Mouse (Mus musculus) intestine, embryonic 16.5 days (tissue): ENCODE measurements at regions not wholly inside any gene's neighbourhood (a gene's known extent, or its start where the extent isn't known, plus 50 kb on each side); places are given as distances from the start of the nearest gene placed in this dataset.

Experiments
- ATAC-seq: fragments of 200-750 bp; cut with Nextera tagmentation; 2 replicates; pipeline ENCODE4 v1.8.0; 2017; ENCODE audit warnings: moderate TSS enrichment, moderate library complexity
- H3K27ac ChIP-seq: fragments of 300-500 bp; sonication (generic); 2 replicates; pipeline ENCODE4 v1.5.1; 2014; ENCODE audit warnings: mild to moderate bottlenecking, low read length
- H3K27me3 ChIP-seq: fragments of 300-500 bp; sonication (generic); replicated peaks from 2 replicates; pipeline ENCODE4 v1.6.1; 2014; ENCODE audit warnings: low read length, control low read depth, mixed read lengths; ENCODE audit not compliant: control insufficient read depth, insufficient read depth
- H3K36me3 ChIP-seq: fragments of 300-500 bp; sonication (generic); 2 replicates; pipeline ENCODE4 v1.6.1; 2014; ENCODE audit warnings: low read length, control low read depth; ENCODE audit not compliant: control insufficient read depth, insufficient read depth
- H3K4me1 ChIP-seq: fragments of 300-500 bp; sonication (generic); 2 replicates; pipeline ENCODE4 v1.6.1; 2014; ENCODE audit warnings: low read length, control low read depth, mixed read lengths; ENCODE audit not compliant: control insufficient read depth, insufficient read depth
- H3K4me2 ChIP-seq: fragments of 300-500 bp; sonication (generic); 2 replicates; pipeline ENCODE4 v1.6.1; 2014; ENCODE audit warnings: low read depth, low read length, control low read depth
- H3K4me3 ChIP-seq: fragments of 300-500 bp; sonication (generic); 2 replicates; pipeline ENCODE4 v1.5.1; 2014; ENCODE audit warnings: mild to moderate bottlenecking, low read length
- H3K9ac ChIP-seq: fragments of 300-500 bp; sonication (generic); 2 replicates; pipeline ENCODE4 v1.6.1; 2014; ENCODE audit warnings: low read depth, low read length
- H3K9me3 ChIP-seq: fragments of 300-500 bp; sonication (generic); 2 replicates; pipeline ENCODE4 v1.6.1; 2016; ENCODE audit warnings: low read length, control low read depth; ENCODE audit not compliant: control insufficient read depth
- WGBS: fragments of 180-500 bp; shearing (Covaris S2); extraction: QIAGEN DNeasy Blood & Tissue Kit; methylation state at CpG from one replicate; pipeline ENCODE4 v1.1.7; 2014; 5-methylcytosine and 5-hydroxymethylcytosine counted together

DNA sequence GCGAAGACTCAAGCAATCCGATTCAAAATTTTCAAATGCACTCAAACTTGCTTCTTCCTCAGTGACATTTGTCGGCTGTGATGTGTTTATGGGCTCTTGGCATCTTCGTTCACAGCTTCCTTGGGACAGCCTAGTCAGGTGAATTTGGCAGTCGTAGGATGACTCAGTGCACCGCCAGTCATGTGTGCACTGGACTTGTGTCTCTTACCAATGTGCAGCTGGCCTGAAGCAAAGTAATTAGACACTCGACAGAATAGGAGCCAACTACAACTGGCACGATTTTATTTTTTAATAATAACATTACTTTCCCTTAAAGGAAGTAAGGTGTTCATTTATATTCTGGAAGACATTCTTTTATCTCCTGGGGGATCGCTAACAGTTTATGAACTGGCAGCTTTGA lies 205.5 kb downstream of the Plk2 start:
- no peak for ATAC-seq
- no peaks in the 10 kb centered on the region for H3K4me1 ChIP-seq
- no peaks in the 10 kb centered on the region for H3K27me3 ChIP-seq
- WGBS: 83% methylated on average over 9 of the region's 9 CpGs
- no peak overlapping the region for H3K4me3 ChIP-seq
- H3K9me3 ChIP-seq: no peaks in the 10 kb centered on the region
- H3K36me3 ChIP-seq: no peaks in the 10 kb centered on the region
- H3K27ac ChIP-seq: no peak overlapping the region
- no peak overlapping the region for H3K9ac ChIP-seq
- no peak overlapping the region for H3K4me2 ChIP-seq

DNA sequence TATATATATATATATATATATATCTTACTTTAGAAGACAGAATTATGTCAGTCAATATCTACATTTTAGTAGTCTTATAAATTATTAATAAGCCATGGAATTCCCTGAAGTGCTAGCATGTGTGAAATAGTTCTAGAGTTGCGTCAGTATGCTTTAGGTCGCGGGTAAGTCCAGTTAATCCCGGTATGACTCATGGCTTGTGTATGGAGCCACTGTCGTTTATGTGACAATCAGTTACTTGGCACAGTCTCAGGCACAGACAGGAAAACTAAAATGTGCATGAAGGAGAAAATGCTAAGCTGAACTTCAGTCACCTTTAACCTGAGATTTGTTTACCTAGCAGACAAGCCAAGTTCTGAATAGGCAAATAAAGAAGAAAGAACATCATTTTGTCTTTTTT lies 206.5 kb downstream of the Plk2 start:
- no peaks in the 10 kb centered on the region for H3K36me3 ChIP-seq
- H3K27me3 ChIP-seq: no peaks in the 10 kb centered on the region
- 0 out of 2 replicates have a peak, but pooled peaks have one; percentile 52 for ATAC-seq
- H3K9ac ChIP-seq: no peak overlapping the region
- no peaks in the 10 kb centered on the region for H3K9me3 ChIP-seq
- no peaks in the 10 kb centered on the region for H3K4me1 ChIP-seq
- no peak overlapping the region for H3K27ac ChIP-seq
- no peak overlapping the region for H3K4me3 ChIP-seq
- 51% methylated on average over 5 of the region's 5 CpGs for WGBS
- no peak overlapping the region for H3K4me2 ChIP-seq

GRCm38 (mm10) chr13:110601840-110602239 lies 207.0 kb downstream of the Plk2 start:
- Histone ChIP-seq H3K27me3 (no peaks in the 10 kb centered on the region), H3K9ac (no peak overlapping the region), H3K4me1 (no peaks in the 10 kb centered on the region), H3K27ac (no peak overlapping the region), H3K36me3 (no peaks in the 10 kb centered on the region), H3K9me3 (no peaks in the 10 kb centered on the region), H3K4me2 (no peak overlapping the region), H3K4me3 (no peak overlapping the region)
- WGBS: 76% methylated on average over 6 of the region's 6 CpGs
- ATAC-seq: no peak

DNA sequence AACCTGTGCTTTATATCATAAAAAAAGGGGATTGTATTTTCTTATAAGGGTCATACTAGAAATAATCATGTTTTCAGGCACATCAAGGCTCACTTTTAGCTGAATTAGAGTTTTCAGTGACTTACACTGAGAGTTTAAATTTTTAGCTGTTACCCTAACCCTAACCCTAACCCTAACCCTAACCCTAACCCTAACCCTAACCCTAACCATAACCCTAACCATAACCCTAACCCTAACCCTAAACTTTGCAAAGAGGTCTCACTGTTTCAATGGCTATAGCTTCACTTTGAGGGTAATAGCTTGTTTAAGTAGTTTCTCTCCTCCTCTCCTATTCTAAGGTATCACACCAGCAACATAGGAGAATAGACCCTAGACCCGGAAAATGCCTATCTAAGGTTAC lies 208.0 kb downstream of the Plk2 start:
- no peak overlapping the region for H3K4me2 ChIP-seq
- H3K36me3 ChIP-seq: no peaks in the 10 kb centered on the region
- H3K9ac ChIP-seq: no peak overlapping the region
- no peak overlapping the region for H3K27ac ChIP-seq
- 94% methylated on average over 1 of the region's 1 CpGs for WGBS
- no peaks in the 10 kb centered on the region for H3K9me3 ChIP-seq
- no peak overlapping the region for H3K4me3 ChIP-seq
- ATAC-seq: no peak
- H3K27me3 ChIP-seq: no peaks in the 10 kb centered on the region
- no peaks in the 10 kb centered on the region for H3K4me1 ChIP-seq

- H3K4me1 ChIP-seq: no peaks in the 10 kb centered on the region
- WGBS: 84% methylated on average over 6 of the region's 6 CpGs
These were observed 224.2 kb downstream of the Plk2 start for GRCm38 (mm10) chr13:110619010-110619409.

GRCm38 (mm10) chr13:110627136-110627535 lies 232.3 kb downstream of the Plk2 start:
- Histone ChIP-seq H3K9me3 (no peaks in the 10 kb centered on the region), H3K36me3 (no peaks in the 10 kb centered on the region), H3K4me1 (no peaks in the 10 kb centered on the region), H3K27me3 (no peaks in the 10 kb centered on the region), H3K27ac (no peak overlapping the region), H3K4me3 (no peak overlapping the region), H3K4me2 (no peak overlapping the region), H3K9ac (no peak overlapping the region)
- 74% methylated on average over 6 of the region's 6 CpGs for WGBS
- no peak for ATAC-seq

More at GRCm38 (mm10) chr13:110619010-110619409, 224.2 kb downstream of the Plk2 start:
- no peak for ATAC-seq
- Histone ChIP-seq H3K36me3 (no peaks in the 10 kb centered on the region), H3K4me2 (no peak overlapping the region), H3K9ac (no peak overlapping the region), H3K4me3 (no peak overlapping the region), H3K27me3 (no peaks in the 10 kb centered on the region), H3K27ac (no peak overlapping the region), H3K9me3 (no peaks in the 10 kb centered on the region)

GRCm38 (mm10) chr13:110627732-110628131 lies 232.9 kb downstream of the Plk2 start:
- Histone ChIP-seq H3K27ac (no peak overlapping the region), H3K4me2 (no peak overlapping the region), H3K4me1 (no peaks in the 10 kb centered on the region), H3K4me3 (no peak overlapping the region), H3K9me3 (no peaks in the 10 kb centered on the region), H3K27me3 (no peaks in the 10 kb centered on the region), H3K9ac (no peak overlapping the region), H3K36me3 (no peaks in the 10 kb centered on the region)
- WGBS: 78% methylated on average over 9 of the region's 9 CpGs
- no peak for ATAC-seq

DNA sequence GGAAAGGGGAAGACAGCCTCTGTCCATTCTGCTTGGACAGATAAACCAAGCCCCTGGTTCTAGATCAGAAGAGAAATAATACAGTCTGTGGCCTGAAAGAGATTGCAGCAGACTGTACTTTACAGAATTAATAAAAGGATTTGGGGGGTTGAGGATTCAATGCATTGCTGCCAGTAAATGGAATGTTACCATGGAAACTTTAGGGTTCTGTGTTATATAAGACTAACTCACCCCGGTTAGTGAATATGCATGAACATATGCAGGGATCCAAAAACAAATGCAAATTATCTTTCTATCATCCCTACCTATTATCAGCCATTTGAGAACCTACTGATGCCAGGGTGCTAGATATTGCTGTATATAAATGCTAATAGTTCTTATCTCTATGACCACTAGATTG lies 233.4 kb downstream of the Plk2 start:
- Histone ChIP-seq H3K27ac (no peak overlapping the region), H3K4me1 (no peaks in the 10 kb centered on the region), H3K36me3 (no peaks in the 10 kb centered on the region), H3K27me3 (no peaks in the 10 kb centered on the region), H3K4me3 (no peak overlapping the region), H3K4me2 (no peak overlapping the region), H3K9ac (no peak overlapping the region), H3K9me3 (no peaks in the 10 kb centered on the region)
- 89% methylated on average over 1 of the region's 1 CpGs for WGBS
- no peak for ATAC-seq

DNA sequence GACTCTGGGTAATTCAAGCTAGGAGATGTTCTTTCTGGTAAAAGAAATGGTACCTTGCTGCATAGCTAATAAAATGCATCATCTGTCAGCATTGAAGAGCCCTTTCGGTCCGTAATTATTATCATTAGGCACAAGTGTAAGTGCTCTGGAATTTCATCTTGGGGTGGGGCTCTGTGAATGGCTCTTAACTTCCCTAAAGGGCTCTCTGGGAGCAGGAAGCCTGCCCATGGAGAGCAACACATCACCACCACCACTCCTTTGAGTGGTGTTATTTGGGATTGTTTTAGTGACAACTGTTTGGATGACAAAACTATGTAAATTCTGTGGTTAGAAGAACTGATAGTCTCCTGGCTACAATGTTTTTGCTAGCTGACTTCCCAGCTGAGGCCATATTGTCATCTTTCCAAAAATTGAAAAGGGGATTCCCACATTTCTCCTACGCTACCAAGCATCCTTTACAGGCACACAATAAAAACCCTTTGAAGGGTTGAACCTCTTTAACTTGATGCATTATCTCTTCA lies 238.5 kb downstream of the Plk2 start:
- Histone ChIP-seq H3K4me1 (no peaks in the 10 kb centered on the region), H3K36me3 (no peaks in the 10 kb centered on the region), H3K27ac (no peak overlapping the region), H3K4me3 (no peak overlapping the region), H3K4me2 (no peak overlapping the region), H3K9ac (no peak overlapping the region), H3K9me3 (no peaks in the 10 kb centered on the region), H3K27me3 (no peaks in the 10 kb centered on the region)
- ATAC-seq: no peak
- WGBS: 74% methylated on average over 3 of the region's 3 CpGs

GRCm38 (mm10) chr13:110633899-110634298 lies 239.1 kb downstream of the Plk2 start:
- Histone ChIP-seq H3K9me3 (no peaks in the 10 kb centered on the region), H3K4me1 (no peaks in the 10 kb centered on the region), H3K36me3 (no peaks in the 10 kb centered on the region), H3K4me2 (no peak overlapping the region), H3K4me3 (no peak overlapping the region), H3K27ac (no peak overlapping the region), H3K27me3 (no peaks in the 10 kb centered on the region), H3K9ac (no peak overlapping the region)
- WGBS: 88% methylated on average over 1 of the region's 1 CpGs
- ATAC-seq: no peak
